ENCODE assay signal across 12 mouse cellular contexts in the genomic region with DNA sequence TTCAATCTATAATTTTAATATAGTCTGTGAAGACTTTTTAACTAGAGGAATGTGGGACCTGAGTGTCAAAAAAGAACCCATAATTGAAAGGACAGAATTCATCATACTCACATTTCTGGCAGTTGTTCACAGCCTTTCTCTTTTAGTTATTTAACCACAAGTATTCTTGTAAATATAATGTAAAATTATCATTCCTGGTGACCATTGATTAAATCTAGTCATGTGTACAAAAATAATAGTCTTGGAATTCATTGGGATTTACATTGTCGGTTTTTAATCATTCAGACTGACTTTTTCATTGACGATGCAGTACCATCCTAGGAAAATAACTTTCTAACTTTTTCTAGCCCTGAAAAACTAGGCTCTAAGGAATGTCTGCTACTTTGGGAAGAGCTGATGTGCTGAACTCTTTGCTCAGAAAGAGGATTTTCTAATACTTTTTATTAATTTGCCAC.
"Had no signal": no experiment of that assay in that cellular context is flagged by ENCODE, and none has a peak within 500 bp of the region (broad histone marks: within the 10 kb centered on the region; RNA-seq: fewer than 3 reads in every experiment).

A gene (minus strand): TSS at position 405 of the 455 bp plus-strand sequence.

- DNase-seq: retina, postnatal 1 day; right cerebral cortex, adult 18-20 months; right cerebral cortex, postnatal 14 days; right cerebral cortex, postnatal 25 days; right cerebral cortex, postnatal 4 days; spleen, adult 18-20 months; thymus, adult 18-20 months; thymus, adult 2 months; thymus, postnatal 14 days; thymus, postnatal 25 days; thymus, postnatal 36 days; thymus, postnatal 4 days had no signal
